Mouse (Mus musculus): ENCODE results near the gene Glul.

DNA sequence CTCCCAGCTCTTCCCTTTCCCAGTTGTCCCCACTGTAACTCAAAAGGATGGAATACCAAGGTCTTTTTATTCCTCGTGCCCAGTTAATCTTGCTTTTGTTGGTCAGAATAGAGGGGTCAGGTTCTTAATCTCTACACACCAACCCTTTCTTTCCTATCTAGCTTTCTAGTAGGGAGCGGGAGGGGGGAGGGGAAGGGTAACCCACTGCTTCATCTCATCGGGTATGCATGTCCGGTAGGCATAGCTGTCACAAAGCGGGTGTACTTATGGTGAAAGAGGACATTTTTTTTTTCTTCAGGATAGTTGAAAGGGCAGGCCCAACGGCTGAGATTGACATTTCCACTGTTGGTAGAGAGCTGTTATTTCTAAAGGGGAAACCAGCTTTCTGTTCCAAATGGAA, 8.5 kb downstream of the Glul start:
- TF ChIP-seq CTCF (IDR thresholded peaks at IDR 0.05; ENCODE audit: low read depth) = no peak
- TF ChIP-seq EP300 (optimal IDR thresholded peaks at IDR 0.05) = no peak

All from stomach, postnatal 0 days (tissue).